Mouse (Mus musculus): ENCODE measurements at regions not wholly inside any gene's neighbourhood (a gene's known extent, or its start where the extent isn't known, plus 50 kb on each side); places are given as distances from the start of the nearest gene placed in this dataset.
A peak's percentile ranks its signal among the peaks of the same experiment; 100 is the strongest.
"Not testable (repeated sequence)": the region's sequence is repeated elsewhere in the genome, so short reads cannot be mapped to it uniquely, and the experiment has no call there.

GRCm38 (mm10) chr10:7390239-7391091 is 83.0 kb downstream of the Ulbp1 start:
- no peak for TF ChIP-seq CTCF (IDR thresholded peaks at IDR 0.05)
- Histone ChIP-seq H3K4me3 (peak overlapping the region; percentile 50), H3K27ac (no peak overlapping the region)
- DNase-seq (ENCODE audit: extremely low spot score in 1 of 2, low spot score in 2 of 2) = peak in 1 of 2 experiments; percentile 20
- intact Hi-C loops (cut with DNase I) = no loop called here

- DNase-seq (ENCODE audit: extremely low spot score in 1 of 2, low spot score in 2 of 2); intact Hi-C loops (cut with DNase I); H3K27ac ChIP-seq; H3K4me3 ChIP-seq: not testable (repeated sequence)
These were observed 114.6 kb downstream of the Ulbp1 start for GRCm38 (mm10) chr10:7358791-7359190.

- intact Hi-C loops (cut with DNase I); DNase-seq (ENCODE audit: extremely low spot score in 1 of 2, low spot score in 2 of 2); H3K4me3 ChIP-seq; H3K27ac ChIP-seq: not testable (repeated sequence)
These were observed 129.1 kb downstream of the Ulbp1 start for GRCm38 (mm10) chr10:7344290-7344689.

- DNase-seq (ENCODE audit: extremely low spot score in 1 of 2, low spot score in 2 of 2); intact Hi-C loops (cut with DNase I); H3K27ac ChIP-seq; H3K4me3 ChIP-seq: not testable (repeated sequence)
These were observed 129.7 kb downstream of the Ulbp1 start for GRCm38 (mm10) chr10:7343736-7344135.

- no peak overlapping the region for H3K27ac ChIP-seq
- DNase-seq (ENCODE audit: extremely low spot score in 1 of 2, low spot score in 2 of 2) = peak; percentile 48 to 56
- TF ChIP-seq CTCF (IDR thresholded peaks at IDR 0.05) = peak; percentile 78
- H3K4me3 ChIP-seq = no peak overlapping the region
- intact Hi-C loops (cut with DNase I) = loop anchor here (2.0 kb wide), 1 partner anchor 268 kb away; no protein-coding TSS in a partner anchor
These were observed 121.2 kb upstream of the Cnksr3 start for GRCm38 (mm10) chr10:7333077-7333747.

GRCm38 (mm10) chr10:7328262-7328661 is 116.2 kb upstream of the Cnksr3 start:
- intact Hi-C loops (cut with DNase I) = no loop called here
- TF ChIP-seq CTCF (IDR thresholded peaks at IDR 0.05) = no peak
- Histone ChIP-seq H3K27ac (no peak overlapping the region), H3K4me3 (no peak overlapping the region)
- DNase-seq (ENCODE audit: extremely low spot score in 1 of 2, low spot score in 2 of 2) = no peak

GRCm38 (mm10) chr10:7327046-7327445 is 115.0 kb upstream of the Cnksr3 start:
- H3K4me3 ChIP-seq; DNase-seq (ENCODE audit: extremely low spot score in 1 of 2, low spot score in 2 of 2); intact Hi-C loops (cut with DNase I); H3K27ac ChIP-seq: not testable (repeated sequence)

- no peak for TF ChIP-seq CTCF (IDR thresholded peaks at IDR 0.05)
- Histone ChIP-seq H3K27ac (no peak overlapping the region), H3K4me3 (no peak overlapping the region)
- DNase-seq (ENCODE audit: extremely low spot score in 1 of 2, low spot score in 2 of 2) = no peak
- intact Hi-C loops (cut with DNase I) = no loop called here
These were observed 113.0 kb upstream of the Cnksr3 start for GRCm38 (mm10) chr10:7325074-7325473.

GRCm38 (mm10) chr10:7323258-7323657 is 111.2 kb upstream of the Cnksr3 start:
- no peak for TF ChIP-seq CTCF (IDR thresholded peaks at IDR 0.05)
- Histone ChIP-seq H3K4me3 (no peak overlapping the region), H3K27ac (no peak overlapping the region)
- intact Hi-C loops (cut with DNase I) = no loop called here
- no peak for DNase-seq (ENCODE audit: extremely low spot score in 1 of 2, low spot score in 2 of 2)

GRCm38 (mm10) chr10:7309927-7310326 is 97.9 kb upstream of the Cnksr3 start:
- intact Hi-C loops (cut with DNase I) = no loop called here
- H3K27ac ChIP-seq = no peak overlapping the region
- no peak overlapping the region for H3K4me3 ChIP-seq
- no peak for DNase-seq (ENCODE audit: extremely low spot score in 1 of 2, low spot score in 2 of 2)
- no peak for TF ChIP-seq CTCF (IDR thresholded peaks at IDR 0.05)

- H3K27ac ChIP-seq; intact Hi-C loops (cut with DNase I): not testable (repeated sequence)
These were observed 93.8 kb upstream of the Cnksr3 start for GRCm38 (mm10) chr10:7305881-7306280.

GRCm38 (mm10) chr10:7298377-7298776 is 86.3 kb upstream of the Cnksr3 start:
- H3K4me3 ChIP-seq = no peak overlapping the region
- DNase-seq (ENCODE audit: extremely low spot score in 1 of 2, low spot score in 2 of 2) = no peak
- no peak for TF ChIP-seq CTCF (IDR thresholded peaks at IDR 0.05)
- H3K27ac ChIP-seq = no peak overlapping the region
- intact Hi-C loops (cut with DNase I) = no loop called here

More at GRCm38 (mm10) chr10:7305881-7306280, 93.8 kb upstream of the Cnksr3 start:
- not testable (repeated sequence) for H3K4me3 ChIP-seq; DNase-seq (ENCODE audit: extremely low spot score in 1 of 2, low spot score in 2 of 2)

Data from left cerebral cortex, adult 2 months (tissue).